Mouse (Mus musculus) liver, embryonic 15.5 days (tissue): ENCODE results near the gene Hist1h2ae. TPM values are rescaled to one million over a fixed set of nuclear protein-coding genes. Genes with fewer than 3 reads are reported as not detected.

ENCODE experiments used
- ATAC-seq: fragments of 200-750 bp; cut with Nextera tagmentation; 2 replicates; pipeline ENCODE4 v1.8.0; 2017; ENCODE audit warnings: moderate number of reproducible peaks, mild to moderate bottlenecking, moderate library complexity; ENCODE audit not compliant: insufficient read depth
- H3K27ac ChIP-seq: fragments of 300-500 bp; sonication (generic); replicated peaks from 2 replicates; pipeline ENCODE4 v1.5.1; 2015; ENCODE audit warnings: mild to moderate bottlenecking, inconsistent platforms
- H3K27me3 ChIP-seq: fragments of 300-500 bp; sonication (generic); 2 replicates; pipeline ENCODE4 v1.6.1; 2015; ENCODE audit warnings: mild to moderate bottlenecking, inconsistent platforms
- H3K36me3 ChIP-seq: fragments of 300-500 bp; sonication (generic); replicated peaks from 2 replicates; pipeline ENCODE4 v1.6.1; 2015; ENCODE audit warnings: moderate library complexity, mild to moderate bottlenecking, inconsistent platforms
- H3K4me1 ChIP-seq: fragments of 300-500 bp; sonication (generic); replicated peaks from 2 replicates; pipeline ENCODE4 v1.6.1; 2015; ENCODE audit warnings: inconsistent platforms
- H3K4me2 ChIP-seq: fragments of 300-500 bp; sonication (generic); 2 replicates; pipeline ENCODE4 v1.6.1; 2015; ENCODE audit warnings: moderate library complexity, mild to moderate bottlenecking, inconsistent platforms
- H3K4me3 ChIP-seq: fragments of 300-500 bp; sonication (generic); replicated peaks from 2 replicates; pipeline ENCODE4 v1.5.1; 2015; ENCODE audit warnings: mild to moderate bottlenecking, inconsistent platforms
- H3K9ac ChIP-seq: fragments of 300-500 bp; sonication (generic); 2 replicates; pipeline ENCODE4 v1.6.1; 2015; ENCODE audit warnings: moderate library complexity, mild to moderate bottlenecking, inconsistent platforms
- H3K9me3 ChIP-seq: fragments of 300-500 bp; sonication (generic); replicated peaks from 2 replicates; pipeline ENCODE4 v1.6.1; 2016; ENCODE audit warnings: inconsistent platforms
- WGBS: fragments of 180-500 bp; shearing (Covaris S2); methylation state at CpG from one replicate; pipeline ENCODE4 v1.1.7; 2015; ENCODE audit warnings: mixed read lengths; ENCODE audit not compliant: insufficient replicate concordance; 5-methylcytosine and 5-hydroxymethylcytosine counted together
- polyA plus RNA-seq: library from polyadenylated mRNA; unstranded; fragments of >200 nt; fragmentation: Nextera tagmentation; extraction: Ambion mirVana; gene quantifications from 2 replicates; pipeline ENCODE4 v1.2.1, GENCODE M21; 2015

Gene Hist1h2ae
- 75.0 and 100 TPM in 2 replicates for polyA plus RNA-seq

- WGBS, result 0% methylated on average over 18 of the region's 18 CpGs
- Histone ChIP-seq H3K36me3 (no peaks in the 10 kb centered on the region), H3K4me2 (peak within 1 kb of the TSS; percentile 81), H3K4me1 (peaks cover 23% of the 10 kb centered on the region), H3K9me3 (no peaks in the 10 kb centered on the region), H3K27me3 (no peaks in the 10 kb centered on the region), H3K9ac (peak within 1 kb of the TSS; percentile 88), H3K4me3 (peak within 1 kb of the TSS; percentile 63), H3K27ac (peak within 1 kb of the TSS; percentile 98)
- ATAC-seq, result peak; percentile 76
These were observed at the start of gene Hist1h2ae, which contains the start of gene Hist1h2bg for GRCm38 (mm10) chr13:23571022-23571503. Gene Hist1h2ae, minus strand, starts transcription at chr13:23571220. Gene Hist1h2bg, plus strand, starts transcription at chr13:23571396.

GRCm38 (mm10) chr13:23620056-23620732, 49.2 kb upstream of the Hist1h2ae start:
- Histone ChIP-seq H3K4me1 (peaks cover 11% of the 10 kb centered on the region), H3K9ac (peak overlapping the region; percentile 87), H3K27me3 (peaks cover 7% of the 10 kb centered on the region), H3K36me3 (no peaks in the 10 kb centered on the region), H3K4me3 (peak overlapping the region; percentile 64), H3K4me2 (peak overlapping the region; percentile 79), H3K9me3 (no peaks in the 10 kb centered on the region), H3K27ac (peak overlapping the region; percentile 98)
- ATAC-seq, result no peak
- WGBS, result 20% methylated on average over 12 of the region's 12 CpGs

GRCm38 (mm10) chr13:23611638-23612037, 40.6 kb upstream of the Hist1h2ae start:
- H3K36me3 ChIP-seq, result peaks cover 11% of the 10 kb centered on the region
- H3K27ac ChIP-seq, result no peak overlapping the region
- H3K9ac ChIP-seq, result no peak overlapping the region
- 88% methylated on average over 3 of the region's 3 CpGs for WGBS
- H3K27me3 ChIP-seq, result no peaks in the 10 kb centered on the region
- no peaks in the 10 kb centered on the region for H3K9me3 ChIP-seq
- peaks cover 24% of the 10 kb centered on the region for H3K4me1 ChIP-seq
- no peak for ATAC-seq
- no peak overlapping the region for H3K4me3 ChIP-seq
- no peak overlapping the region for H3K4me2 ChIP-seq

- 44% methylated on average over 2 of the region's 2 CpGs for WGBS
- 0 out of 2 replicates have a peak overlapping the region, but pooled peaks have one; percentile 94 for H3K27ac ChIP-seq
- H3K27me3 ChIP-seq, result no peaks in the 10 kb centered on the region
- no peaks in the 10 kb centered on the region for H3K9me3 ChIP-seq
- H3K9ac ChIP-seq, result no peak overlapping the region
- no peak overlapping the region for H3K4me3 ChIP-seq
- H3K4me2 ChIP-seq, result no peak overlapping the region
- peaks cover 11% of the 10 kb centered on the region for H3K36me3 ChIP-seq
- H3K4me1 ChIP-seq, result peaks cover 25% of the 10 kb centered on the region
- ATAC-seq, result no peak
These were observed 39.4 kb upstream of the Hist1h2ae start for GRCm38 (mm10) chr13:23610393-23610792.

- Histone ChIP-seq H3K27ac (peak overlapping the region; percentile 94), H3K4me2 (peak overlapping the region; percentile 59), H3K9me3 (no peaks in the 10 kb centered on the region), H3K36me3 (peaks cover 11% of the 10 kb centered on the region), H3K4me1 (peaks cover 30% of the 10 kb centered on the region), H3K9ac (peak overlapping the region; percentile 60; the same call in 1 of the 2 replicates), H3K4me3 (no peak overlapping the region), H3K27me3 (no peaks in the 10 kb centered on the region)
- peak; percentile 37; the same call in 1 of the 2 replicates for ATAC-seq
These were observed 38.8 kb upstream of the Hist1h2ae start for GRCm38 (mm10) chr13:23609844-23610243.

GRCm38 (mm10) chr13:23609209-23609608, 38.2 kb upstream of the Hist1h2ae start:
- Histone ChIP-seq H3K36me3 (peaks cover 11% of the 10 kb centered on the region), H3K4me1 (peaks cover 33% of the 10 kb centered on the region), H3K9ac (peak overlapping the region; percentile 60), H3K27me3 (no peaks in the 10 kb centered on the region), H3K4me3 (no peak overlapping the region; the same call in 1 of the 2 replicates), H3K27ac (peak overlapping the region; percentile 94), H3K4me2 (peak overlapping the region; percentile 59), H3K9me3 (no peaks in the 10 kb centered on the region)
- ATAC-seq, result peak; percentile 92
- 24% methylated on average over 4 of the region's 4 CpGs for WGBS

- H3K9ac ChIP-seq, result no peak overlapping the region
- ATAC-seq, result no peak
- no peak overlapping the region for H3K4me2 ChIP-seq
- H3K36me3 ChIP-seq, result 0 out of 2 replicates have a peak, but pooled peaks cover 3% of the 10 kb centered on the region
- no peak overlapping the region; the same call in 1 of the 2 replicates for H3K27ac ChIP-seq
- no peak overlapping the region for H3K4me3 ChIP-seq
- no peaks in the 10 kb centered on the region for H3K27me3 ChIP-seq
- H3K9me3 ChIP-seq, result no peaks in the 10 kb centered on the region
- peaks cover 34% of the 10 kb centered on the region for H3K4me1 ChIP-seq
- whole genome bisulfite sequencing, result 79% methylated on average over 3 of the region's 3 CpGs
These were observed 34.0 kb upstream of the Hist1h2ae start for GRCm38 (mm10) chr13:23605052-23605451.

- no peak overlapping the region for H3K4me3 ChIP-seq
- H3K9ac ChIP-seq, result no peak overlapping the region
- H3K36me3 ChIP-seq, result 0 out of 2 replicates have a peak, but pooled peaks cover 3% of the 10 kb centered on the region
- H3K27me3 ChIP-seq, result no peaks in the 10 kb centered on the region
- no peak overlapping the region for H3K4me2 ChIP-seq
- ATAC-seq, result no peak
- H3K27ac ChIP-seq, result no peak overlapping the region; the same call in 1 of the 2 replicates
- peaks cover 28% of the 10 kb centered on the region for H3K4me1 ChIP-seq
- 78% methylated on average over 3 of the region's 3 CpGs for whole genome bisulfite sequencing
- no peaks in the 10 kb centered on the region for H3K9me3 ChIP-seq
These were observed 33.4 kb upstream of the Hist1h2ae start for GRCm38 (mm10) chr13:23604452-23604851.

- Histone ChIP-seq H3K36me3 (0 out of 2 replicates have a peak, but pooled peaks cover 3% of the 10 kb centered on the region), H3K4me3 (no peak overlapping the region), H3K9me3 (no peaks in the 10 kb centered on the region), H3K9ac (no peak overlapping the region), H3K27ac (peak overlapping the region; percentile 25; the same call in 1 of the 2 replicates), H3K27me3 (no peaks in the 10 kb centered on the region), H3K4me2 (no peak overlapping the region), H3K4me1 (peaks cover 17% of the 10 kb centered on the region)
- 42% methylated on average over 7 of the region's 7 CpGs for WGBS
- ATAC-seq, result no peak
These were observed 32.2 kb upstream of the Hist1h2ae start for GRCm38 (mm10) chr13:23603182-23603699.

- peaks cover 45% of the 10 kb centered on the region for H3K4me1 ChIP-seq
- H3K36me3 ChIP-seq, result 0 out of 2 replicates have a peak, but pooled peaks cover 3% of the 10 kb centered on the region
- ATAC-seq, result no peak
- peak overlapping the region; percentile 88 for H3K27ac ChIP-seq
- H3K9me3 ChIP-seq, result no peaks in the 10 kb centered on the region
- H3K27me3 ChIP-seq, result no peaks in the 10 kb centered on the region
- H3K4me2 ChIP-seq, result 0 out of 2 replicates have a peak overlapping the region, but pooled peaks have one; percentile 21
- 4% methylated on average over 9 of the region's 9 CpGs for WGBS
- peak overlapping the region; percentile 7; the same call in 1 of the 2 replicates for H3K9ac ChIP-seq
- no peak overlapping the region for H3K4me3 ChIP-seq
These were observed 26.9 kb upstream of the Hist1h2ae start for GRCm38 (mm10) chr13:23597957-23598356.
